Mouse (Mus musculus): ENCODE measurements around the gene Xndc1. TPM values are rescaled to one million over a fixed set of nuclear protein-coding genes. Genes with fewer than 3 reads are reported as not detected.

Xndc1 gene
- 8.8 TPM for polyA plus RNA-seq (2014; fragmentation: Illumina TruSeq; extraction: RNeasy Lipid Tissue Mini Kit (QIAGEN cat#74804); ENCODE audit: low read depth, low replicate concordance)

GRCm38 (mm10) chr7:102065046-102065891 lies at the start of gene Xndc1, which contains the start of the genes Rnf121 and Xntrpc:
Gene Xndc1 (plus strand): TSS chr7:102065511.
Gene Rnf121 (minus strand): TSS chr7:102065469.
Gene Xntrpc (plus strand): TSS chr7:102065713.

GRCm38 (mm10) chr7:102018590-102018989 lies 46.7 kb upstream of the Xndc1 start, which contains the start of gene Il18bp:
Gene Il18bp (minus strand): TSS chr7:102018690.

DNA sequence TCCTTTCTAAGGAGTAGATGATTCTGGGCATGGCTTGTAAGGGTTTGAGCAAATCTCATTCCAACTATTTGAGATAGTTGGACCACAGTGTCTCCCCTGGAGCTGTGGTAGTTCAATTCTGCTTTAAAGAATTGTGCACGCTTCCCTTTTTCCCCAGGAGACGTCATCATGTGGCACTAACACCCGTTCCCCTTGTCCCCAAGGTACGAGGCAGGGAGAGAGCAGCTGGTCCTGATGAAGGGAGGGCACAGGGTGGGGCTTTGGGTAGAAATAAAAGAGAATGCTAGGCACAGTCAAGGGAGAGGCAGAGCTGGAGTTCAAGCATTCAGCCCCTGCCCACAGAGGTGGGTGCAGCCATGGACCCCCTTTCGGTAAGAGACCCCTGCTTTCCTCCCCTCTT lies 17.5 kb downstream of the Xndc1 start, which contains the start of gene Trpc2:
Trpc2 (plus strand) TSS at position 301 of the 400 bp plus-strand sequence.

DNA sequence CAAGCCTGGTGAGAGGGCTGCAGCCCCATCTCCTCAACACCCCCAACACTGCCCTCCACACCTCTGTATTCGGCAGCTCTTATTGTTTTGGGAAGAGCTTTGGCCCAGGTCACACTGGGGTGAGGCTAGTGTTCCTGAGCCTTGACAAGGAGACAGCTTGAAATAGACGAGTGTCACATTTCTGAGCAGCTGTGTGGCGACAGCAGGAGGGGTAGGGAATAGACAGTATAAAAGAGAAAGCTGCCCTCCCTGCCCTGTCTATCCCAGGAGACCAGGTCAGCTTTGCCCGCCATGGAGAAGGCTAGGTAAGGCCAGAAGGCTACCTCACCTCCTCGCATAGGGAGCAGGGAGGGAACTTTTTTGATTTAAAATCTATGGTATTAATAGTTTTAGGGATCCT lies 36.2 kb downstream of the Xndc1 start, which contains the start of gene Art1:
Art1 (plus strand) TSS at position 257 of the 400 bp plus-strand sequence.

GRCm38 (mm10) chr7:102109171-102109570 lies 43.9 kb downstream of the Xndc1 start, which contains the start of gene Art5:
Gene Art5 (minus strand): TSS chr7:102109489.

GRCm38 (mm10) chr7:102116579-102117331 lies 51.4 kb downstream of the Xndc1 start, which contains the start of gene Chrna10:
Gene Chrna10 (minus strand): TSS chr7:102116828.

Other genes with a start within 250 kb of the Xndc1 start
- gene Phox2a, start 247.2 kb upstream of the Xndc1 start, polyA plus RNA-seq (2014; fragmentation: Illumina TruSeq; extraction: RNeasy Lipid Tissue Mini Kit (QIAGEN cat#74804); ENCODE audit: low read depth, low replicate concordance), result 1.3 TPM
- gene Inppl1, start 227.3 kb upstream of the Xndc1 start, polyA plus RNA-seq (2014; fragmentation: Illumina TruSeq; extraction: RNeasy Lipid Tissue Mini Kit (QIAGEN cat#74804); ENCODE audit: low read depth, low replicate concordance), result 34.8 TPM
- gene Folr2, start 208.3 kb upstream of the Xndc1 start, polyA plus RNA-seq (2014; fragmentation: Illumina TruSeq; extraction: RNeasy Lipid Tissue Mini Kit (QIAGEN cat#74804); ENCODE audit: low read depth, low replicate concordance), result 1.5 TPM
- 5.7 TPM for gene Anapc15, start 201.8 kb upstream of the Xndc1 start, polyA plus RNA-seq (2014; fragmentation: Illumina TruSeq; extraction: RNeasy Lipid Tissue Mini Kit (QIAGEN cat#74804); ENCODE audit: low read depth, low replicate concordance)
- not detected for gene Folr1, start 194.7 kb upstream of the Xndc1 start, polyA plus RNA-seq (2014; fragmentation: Illumina TruSeq; extraction: RNeasy Lipid Tissue Mini Kit (QIAGEN cat#74804); ENCODE audit: low read depth, low replicate concordance)
- gene Lamtor1, start 159.6 kb upstream of the Xndc1 start, polyA plus RNA-seq (2014; fragmentation: Illumina TruSeq; extraction: RNeasy Lipid Tissue Mini Kit (QIAGEN cat#74804); ENCODE audit: low read depth, low replicate concordance), result 13.8 TPM
- gene Tomt, start 159.2 kb upstream of the Xndc1 start, polyA plus RNA-seq (2014; fragmentation: Illumina TruSeq; extraction: RNeasy Lipid Tissue Mini Kit (QIAGEN cat#74804); ENCODE audit: low read depth, low replicate concordance), result not detected
- 5.7 TPM for gene Lrrc51, start 131.6 kb upstream of the Xndc1 start, polyA plus RNA-seq (2014; fragmentation: Illumina TruSeq; extraction: RNeasy Lipid Tissue Mini Kit (QIAGEN cat#74804); ENCODE audit: low read depth, low replicate concordance)
- gene Numa1, start 131.4 kb upstream of the Xndc1 start, polyA plus RNA-seq (2014; fragmentation: Illumina TruSeq; extraction: RNeasy Lipid Tissue Mini Kit (QIAGEN cat#74804); ENCODE audit: low read depth, low replicate concordance), result 110 TPM
- 16.7 TPM for gene Il18bp, start 46.8 kb upstream of the Xndc1 start, polyA plus RNA-seq (2014; fragmentation: Illumina TruSeq; extraction: RNeasy Lipid Tissue Mini Kit (QIAGEN cat#74804); ENCODE audit: low read depth, low replicate concordance)
- 13.8 TPM for gene Rnf121, start within 50 bp of the Xndc1 start, polyA plus RNA-seq (2014; fragmentation: Illumina TruSeq; extraction: RNeasy Lipid Tissue Mini Kit (QIAGEN cat#74804); ENCODE audit: low read depth, low replicate concordance)
- gene Xntrpc, start 202 bp downstream of the Xndc1 start, polyA plus RNA-seq (2014; fragmentation: Illumina TruSeq; extraction: RNeasy Lipid Tissue Mini Kit (QIAGEN cat#74804); ENCODE audit: low read depth, low replicate concordance), result not detected
- gene Trpc2, start 17.6 kb downstream of the Xndc1 start, polyA plus RNA-seq (2014; fragmentation: Illumina TruSeq; extraction: RNeasy Lipid Tissue Mini Kit (QIAGEN cat#74804); ENCODE audit: low read depth, low replicate concordance), result not detected
- gene Art1, start 36.2 kb downstream of the Xndc1 start, polyA plus RNA-seq (2014; fragmentation: Illumina TruSeq; extraction: RNeasy Lipid Tissue Mini Kit (QIAGEN cat#74804); ENCODE audit: low read depth, low replicate concordance), result not detected
- not detected for gene Art5, start 44.0 kb downstream of the Xndc1 start, polyA plus RNA-seq (2014; fragmentation: Illumina TruSeq; extraction: RNeasy Lipid Tissue Mini Kit (QIAGEN cat#74804); ENCODE audit: low read depth, low replicate concordance)
- not detected for gene Chrna10, start 51.3 kb downstream of the Xndc1 start, polyA plus RNA-seq (2014; fragmentation: Illumina TruSeq; extraction: RNeasy Lipid Tissue Mini Kit (QIAGEN cat#74804); ENCODE audit: low read depth, low replicate concordance)
- gene Nup98, start 144.7 kb downstream of the Xndc1 start, polyA plus RNA-seq (2014; fragmentation: Illumina TruSeq; extraction: RNeasy Lipid Tissue Mini Kit (QIAGEN cat#74804); ENCODE audit: low read depth, low replicate concordance), result 65.3 TPM
- 78.5 TPM for gene Pgap2, start 144.7 kb downstream of the Xndc1 start, polyA plus RNA-seq (2014; fragmentation: Illumina TruSeq; extraction: RNeasy Lipid Tissue Mini Kit (QIAGEN cat#74804); ENCODE audit: low read depth, low replicate concordance)
- 7.1 TPM for gene Rhog, start 190.5 kb downstream of the Xndc1 start, polyA plus RNA-seq (2014; fragmentation: Illumina TruSeq; extraction: RNeasy Lipid Tissue Mini Kit (QIAGEN cat#74804); ENCODE audit: low read depth, low replicate concordance)
- 15.4 TPM for gene Stim1, start 202.3 kb downstream of the Xndc1 start, polyA plus RNA-seq (2014; fragmentation: Illumina TruSeq; extraction: RNeasy Lipid Tissue Mini Kit (QIAGEN cat#74804); ENCODE audit: low read depth, low replicate concordance)